Mouse (Mus musculus) yolk sac, embryonic 10.5 days (tissue): Measurements from ENCODE around the gene Iqsec2.

Experiments used
- DNase-seq: peaks from one replicate; pipeline ENCODE4 v3.0.0-alpha.2; 2017; ENCODE audit warnings: low spot score

The Iqsec2 gene

DNA sequence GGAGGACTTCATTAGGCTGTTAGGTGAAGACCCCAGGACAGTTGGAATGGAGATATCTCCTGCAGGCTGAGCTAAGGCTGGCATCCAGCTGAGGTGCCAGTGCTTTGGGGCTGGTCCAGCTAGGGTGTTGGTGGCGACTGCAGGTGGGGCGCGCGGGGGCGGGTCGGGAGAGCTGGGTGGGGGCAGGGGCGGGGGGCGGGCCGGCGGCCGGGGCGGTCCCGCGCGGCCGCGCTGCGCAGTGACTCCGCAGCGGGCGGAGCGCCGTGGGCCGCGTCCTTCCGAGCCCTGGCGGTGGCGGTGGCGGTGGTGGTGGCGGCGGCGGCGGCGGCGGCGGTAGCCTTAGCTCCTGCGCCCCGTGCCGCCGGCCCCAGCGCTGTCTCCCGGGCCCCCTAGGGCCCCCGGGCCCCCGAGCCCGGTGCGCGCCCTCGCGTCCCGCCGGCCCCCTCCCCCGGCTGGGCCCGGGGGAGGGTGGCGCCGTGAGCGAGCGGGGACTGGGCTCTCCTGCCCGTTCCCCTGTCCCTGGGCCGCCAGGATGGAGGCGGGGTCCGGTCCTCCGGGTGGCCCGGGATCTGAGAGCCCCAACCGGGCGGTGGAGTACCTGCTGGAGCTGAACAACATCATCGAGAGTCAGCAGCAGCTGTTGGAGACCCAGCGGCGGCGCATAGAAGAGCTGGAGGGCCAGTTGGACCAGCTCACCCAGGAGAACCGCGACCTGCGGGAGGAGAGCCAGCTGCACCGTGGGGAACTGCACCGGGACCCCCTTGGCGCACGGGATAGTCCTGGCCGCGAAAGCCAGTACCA, at the start of gene Iqsec2:
TSS of gene Iqsec2 (plus strand) at position 328 of the 801 bp plus-strand sequence.
- DNase-seq: peak; percentile 2

GRCm38 (mm10) chrX:152097572-152097971, 46.5 kb upstream of the Iqsec2 start:
- no peak for DNase-seq

DNA sequence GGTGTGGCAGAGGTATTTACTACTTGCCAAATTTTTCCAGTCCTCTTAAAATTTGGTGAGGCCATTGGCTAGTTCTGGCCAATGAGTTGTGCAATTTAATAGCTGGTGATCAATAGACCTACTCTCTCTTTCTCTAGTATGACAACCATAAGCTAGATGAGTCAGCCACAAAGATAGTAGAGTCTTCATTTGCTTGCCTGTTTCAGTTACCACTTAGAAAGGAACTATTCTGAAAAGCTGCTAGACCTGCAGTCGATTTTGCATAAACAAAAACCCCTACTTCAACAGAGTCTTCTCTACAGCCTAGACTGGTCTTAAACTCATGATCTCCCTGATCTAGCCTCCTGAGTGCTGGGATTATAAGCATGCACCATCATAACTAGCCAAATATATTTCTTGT, 22.4 kb upstream of the Iqsec2 start:
- no peak for DNase-seq

DNA sequence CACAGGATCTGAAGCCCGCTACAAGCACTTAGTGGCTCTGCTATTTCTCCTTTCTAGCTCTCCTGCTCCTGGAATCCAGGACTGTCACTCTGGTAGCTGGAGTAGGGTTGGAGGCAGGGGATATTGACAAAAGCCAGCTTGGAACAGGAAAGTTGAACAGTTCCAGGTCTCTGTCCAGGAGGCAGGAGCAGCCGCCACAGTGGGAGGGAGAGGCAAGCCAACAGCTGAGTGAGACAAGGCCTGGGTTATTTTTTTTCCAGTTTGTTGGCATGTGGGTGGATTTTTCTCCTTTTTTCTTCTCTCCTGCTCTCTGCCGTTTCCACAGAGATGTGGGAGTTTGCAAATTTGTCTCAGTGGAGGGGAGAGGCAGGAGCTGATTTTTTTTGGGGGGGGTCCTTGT, 13.3 kb upstream of the Iqsec2 start:
- no peak for DNase-seq

- no peak for DNase-seq
Observed at GRCm38 (mm10) chrX:152132029-152132428, 12.0 kb upstream of the Iqsec2 start.

GRCm38 (mm10) chrX:152135195-152135594, 8.9 kb upstream of the Iqsec2 start:
- no peak for DNase-seq

DNA sequence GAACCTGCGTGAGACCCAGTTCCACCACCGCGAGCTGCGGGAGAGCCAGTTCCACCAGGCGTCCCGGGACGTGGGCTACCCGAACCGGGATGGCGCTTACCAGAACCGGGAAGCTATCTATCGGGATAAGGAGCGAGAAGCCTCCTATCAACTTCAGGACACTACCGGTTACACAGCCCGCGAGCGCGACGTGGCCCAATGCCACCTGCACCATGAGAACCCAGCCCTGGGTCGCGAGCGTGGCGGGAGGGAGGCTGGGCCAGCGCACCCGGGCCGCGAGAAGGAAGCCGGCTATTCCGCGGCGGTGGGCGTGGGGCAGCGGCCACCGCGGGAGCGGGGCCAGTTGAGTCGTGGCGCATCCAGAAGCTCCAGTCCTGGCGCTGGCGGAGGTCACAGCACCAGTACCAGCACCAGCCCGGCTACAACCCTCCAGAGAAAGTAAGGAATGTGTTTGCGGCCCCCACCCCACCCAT, 710 bp downstream of the Iqsec2 start:
- no peak for DNase-seq

DNA sequence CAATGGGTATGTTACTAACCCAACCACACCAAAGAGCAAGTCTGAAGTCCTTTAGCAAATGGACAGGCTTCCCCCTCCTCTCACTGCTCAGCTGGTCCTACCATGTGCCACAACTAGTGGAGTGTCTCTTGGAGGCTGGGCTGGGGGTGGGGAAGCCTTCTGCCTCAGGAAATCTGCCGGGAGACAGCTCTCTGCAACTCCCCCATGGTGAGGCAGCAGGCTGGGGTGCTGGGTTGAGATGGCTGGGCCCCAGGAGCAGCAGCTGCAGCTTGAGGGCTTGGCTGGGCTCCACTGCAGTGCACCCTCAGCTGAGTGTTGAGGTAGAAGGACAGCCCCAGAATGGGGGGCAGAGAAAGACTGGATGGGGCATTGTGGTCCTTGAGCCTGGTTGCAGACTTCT, 2.1 kb downstream of the Iqsec2 start:
- DNase-seq: no peak

GRCm38 (mm10) chrX:152146691-152147090, 2.6 kb downstream of the Iqsec2 start:
- DNase-seq: no peak

- DNase-seq: peak; percentile 10
Observed at GRCm38 (mm10) chrX:152147451-152148116, 3.5 kb downstream of the Iqsec2 start.

- DNase-seq: no peak
Observed at GRCm38 (mm10) chrX:152148706-152149105, 4.6 kb downstream of the Iqsec2 start.

- peak; percentile 3 for DNase-seq
Observed at GRCm38 (mm10) chrX:152151709-152152108, 7.6 kb downstream of the Iqsec2 start.

- DNase-seq: no peak
Observed at GRCm38 (mm10) chrX:152158294-152158693, 14.2 kb downstream of the Iqsec2 start.

DNA sequence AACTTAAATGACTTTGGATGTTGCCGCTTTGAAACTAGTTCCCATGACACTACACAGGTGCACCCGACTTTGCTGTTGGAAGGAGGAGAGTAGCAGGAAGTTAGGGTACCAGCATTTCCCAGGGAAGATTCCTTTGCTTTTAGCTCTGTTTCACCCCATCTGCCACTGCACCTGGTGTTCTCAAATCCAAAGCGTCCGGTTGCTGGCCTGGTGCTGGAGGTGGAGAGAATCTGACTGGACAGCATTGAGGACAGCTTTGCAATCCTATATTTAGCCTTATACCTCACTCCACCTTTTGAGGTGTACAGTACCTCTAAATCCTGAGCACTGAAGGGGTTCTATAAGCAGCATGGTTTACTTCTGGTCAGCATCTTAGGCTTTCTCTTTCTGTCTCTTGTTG, 17.3 kb downstream of the Iqsec2 start:
- no peak for DNase-seq

DNA sequence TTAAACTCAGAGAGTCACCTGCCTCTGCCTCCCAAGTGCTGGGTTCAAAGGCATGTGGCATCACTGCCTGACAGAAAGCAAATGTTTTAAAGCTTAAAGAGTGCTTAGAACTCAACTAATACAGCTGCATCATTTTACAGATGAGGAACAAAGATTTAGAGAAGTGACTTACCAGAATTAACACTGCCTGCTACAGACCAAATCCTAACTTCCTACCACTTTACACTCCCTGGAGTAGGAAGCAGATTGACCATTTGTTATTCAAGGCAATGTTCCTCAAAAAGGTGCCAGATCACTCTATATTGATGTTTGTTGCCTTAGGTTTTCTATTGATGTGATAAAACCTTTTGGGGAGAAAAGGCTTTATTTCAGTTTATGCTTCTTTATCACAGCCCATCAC, 20.0 kb downstream of the Iqsec2 start:
- no peak for DNase-seq

GRCm38 (mm10) chrX:152166161-152166560, 22.1 kb downstream of the Iqsec2 start:
- no peak for DNase-seq

- DNase-seq: no peak
Observed at GRCm38 (mm10) chrX:152168521-152168920, 24.5 kb downstream of the Iqsec2 start.

DNA sequence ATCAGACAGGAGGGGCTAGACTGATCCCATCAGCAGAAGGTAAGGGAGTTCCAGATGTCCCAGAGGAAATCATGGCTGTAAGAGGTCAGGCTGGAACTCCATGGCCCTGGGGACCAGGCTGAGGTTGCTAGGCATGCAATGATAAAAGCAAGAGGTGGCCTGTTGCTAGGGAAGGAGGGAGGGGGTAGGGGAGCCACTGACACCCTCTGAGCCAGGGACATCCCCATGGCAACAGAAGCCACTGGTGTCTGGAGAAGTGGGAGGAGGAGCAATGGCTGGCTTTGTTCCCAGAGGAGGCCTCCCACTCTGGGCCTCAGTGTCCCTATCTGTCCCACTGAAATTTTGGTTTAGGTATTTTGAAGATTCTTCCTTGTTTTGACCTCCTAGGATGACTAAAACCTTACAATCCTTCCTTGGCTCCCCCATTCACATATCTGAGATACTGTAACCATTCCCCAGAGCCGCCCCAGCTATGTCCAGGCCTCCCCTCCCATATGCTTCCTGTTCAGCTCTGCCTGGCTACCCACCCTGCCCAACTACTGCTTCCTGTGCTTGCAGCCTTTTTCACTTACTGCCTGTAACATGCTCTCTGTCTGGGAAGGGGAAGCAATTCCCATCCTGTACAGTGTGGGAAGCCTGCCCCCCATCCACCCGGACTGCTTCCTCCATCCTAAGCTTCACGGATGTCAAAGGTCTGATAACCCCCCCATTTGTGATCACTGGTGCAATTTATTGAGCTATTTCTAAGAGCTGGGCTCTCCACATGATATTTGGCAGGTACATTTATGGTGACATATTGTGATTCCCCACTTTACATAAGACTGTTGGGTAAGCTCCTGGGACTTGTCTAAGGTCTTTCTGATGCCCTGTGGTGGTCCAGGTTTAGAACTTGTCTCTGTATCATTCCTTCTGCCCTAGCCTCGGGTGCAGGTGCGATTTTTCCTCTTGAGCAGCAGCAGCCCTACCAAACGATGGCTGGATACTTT, 27.3 kb downstream of the Iqsec2 start:
- no peak for DNase-seq

- DNase-seq: no peak
Observed at GRCm38 (mm10) chrX:152172487-152172935, 28.4 kb downstream of the Iqsec2 start.

- peak; percentile 3 for DNase-seq
Observed at GRCm38 (mm10) chrX:152175284-152175683, 31.2 kb downstream of the Iqsec2 start.

DNA sequence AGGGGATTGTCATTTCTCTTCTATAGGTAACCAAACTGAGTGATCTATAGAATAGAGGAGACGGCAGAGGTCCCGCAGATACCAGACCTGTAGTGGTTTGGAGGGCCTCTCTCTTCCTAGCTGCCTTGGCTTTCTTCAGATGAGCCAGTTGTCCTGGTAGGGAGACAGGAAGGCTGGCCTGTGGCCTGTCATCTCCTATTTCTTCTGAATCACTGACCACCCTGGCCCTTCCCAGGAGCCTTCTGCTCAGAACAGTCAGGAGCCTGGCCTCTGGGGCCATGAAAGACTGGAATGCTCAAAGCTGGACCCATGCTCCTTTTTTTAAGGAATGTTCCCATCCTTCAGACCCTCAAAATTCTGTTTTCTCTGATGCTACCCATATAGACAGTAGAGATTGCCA, 33.8 kb downstream of the Iqsec2 start:
- DNase-seq: no peak
